Mouse (Mus musculus) embryonic facial prominence, embryonic 11.5 days (tissue): Measurements from ENCODE around the gene Plbd1. TPM values are rescaled to one million over a fixed set of nuclear protein-coding genes. Genes with fewer than 3 reads are reported as not detected.
A peak's percentile ranks its signal among the peaks of the same experiment; 100 is the strongest.

Experiments
- ATAC-seq: fragments of 200-750 bp; cut with Nextera tagmentation; replicated peaks from 2 replicates; pipeline ENCODE4 v1.8.0; 2017; ENCODE audit warnings: low read depth; ENCODE audit not compliant: insufficient number of reproducible peaks, low FRiP score, low TSS enrichment
- DNase-seq: peaks from one replicate; pipeline ENCODE4 v3.0.0-alpha.2; 2015; ENCODE audit warnings: low spot score
- H3K27ac ChIP-seq: fragments of 300-500 bp; sonication (generic); replicated peaks from 2 replicates; pipeline ENCODE4 v1.5.1; 2014; ENCODE audit warnings: mild to moderate bottlenecking, low read depth, low read length, control low read depth
- H3K27me3 ChIP-seq: fragments of 300-500 bp; sonication (generic); 2 replicates; pipeline ENCODE4 v1.6.1; 2014; ENCODE audit warnings: mild to moderate bottlenecking, low read length, moderate library complexity, mixed read lengths; ENCODE audit not compliant: control insufficient read depth, insufficient read depth
- H3K36me3 ChIP-seq: fragments of 300-500 bp; sonication (generic); replicated peaks from 2 replicates; pipeline ENCODE4 v1.6.1; 2014; ENCODE audit warnings: low read depth, mild to moderate bottlenecking, low read length, moderate library complexity, mixed read lengths; ENCODE audit not compliant: control insufficient read depth, insufficient read depth
- H3K4me1 ChIP-seq: fragments of 300-500 bp; sonication (generic); 2 replicates; pipeline ENCODE4 v1.6.1; 2014; ENCODE audit warnings: low read length, mixed read lengths; ENCODE audit not compliant: control insufficient read depth, insufficient read depth
- H3K4me2 ChIP-seq: fragments of 300-500 bp; sonication (generic); 2 replicates; pipeline ENCODE4 v1.6.1; 2014; ENCODE audit warnings: low read depth, mild to moderate bottlenecking, control low read depth, low read length, moderate library complexity
- H3K4me3 ChIP-seq: fragments of 300-500 bp; sonication (generic); 2 replicates; pipeline ENCODE4 v1.5.1; 2014; ENCODE audit warnings: low read depth, low read length, control low read depth
- H3K9ac ChIP-seq: fragments of 300-500 bp; sonication (generic); replicated peaks from 2 replicates; pipeline ENCODE4 v1.6.1; 2014; ENCODE audit warnings: mild to moderate bottlenecking, control low read depth, low read length
- H3K9me3 ChIP-seq: fragments of 300-500 bp; sonication (generic); replicated peaks from 2 replicates; pipeline ENCODE4 v1.6.1; 2016; ENCODE audit warnings: mild to moderate bottlenecking, low read length, inconsistent platforms, mixed read lengths; ENCODE audit not compliant: control insufficient read depth
- WGBS: fragments of 180-500 bp; shearing (Covaris S2); extraction: QIAGEN DNeasy Blood & Tissue Kit; methylation state at CpG from one replicate; pipeline ENCODE4 v1.1.7; 2014; 5-methylcytosine and 5-hydroxymethylcytosine counted together
- polyA plus RNA-seq: library from polyadenylated mRNA; unstranded; fragments of >200 nt; fragmentation: Nextera tagmentation; extraction: Ambion mirVana; gene quantifications from 2 replicates; pipeline ENCODE4 v1.2.1, GENCODE M21; 2014

Gene Plbd1
- polyA plus RNA-seq, 1 experiment from 2014 or later, result 1.9 TPM

DNA sequence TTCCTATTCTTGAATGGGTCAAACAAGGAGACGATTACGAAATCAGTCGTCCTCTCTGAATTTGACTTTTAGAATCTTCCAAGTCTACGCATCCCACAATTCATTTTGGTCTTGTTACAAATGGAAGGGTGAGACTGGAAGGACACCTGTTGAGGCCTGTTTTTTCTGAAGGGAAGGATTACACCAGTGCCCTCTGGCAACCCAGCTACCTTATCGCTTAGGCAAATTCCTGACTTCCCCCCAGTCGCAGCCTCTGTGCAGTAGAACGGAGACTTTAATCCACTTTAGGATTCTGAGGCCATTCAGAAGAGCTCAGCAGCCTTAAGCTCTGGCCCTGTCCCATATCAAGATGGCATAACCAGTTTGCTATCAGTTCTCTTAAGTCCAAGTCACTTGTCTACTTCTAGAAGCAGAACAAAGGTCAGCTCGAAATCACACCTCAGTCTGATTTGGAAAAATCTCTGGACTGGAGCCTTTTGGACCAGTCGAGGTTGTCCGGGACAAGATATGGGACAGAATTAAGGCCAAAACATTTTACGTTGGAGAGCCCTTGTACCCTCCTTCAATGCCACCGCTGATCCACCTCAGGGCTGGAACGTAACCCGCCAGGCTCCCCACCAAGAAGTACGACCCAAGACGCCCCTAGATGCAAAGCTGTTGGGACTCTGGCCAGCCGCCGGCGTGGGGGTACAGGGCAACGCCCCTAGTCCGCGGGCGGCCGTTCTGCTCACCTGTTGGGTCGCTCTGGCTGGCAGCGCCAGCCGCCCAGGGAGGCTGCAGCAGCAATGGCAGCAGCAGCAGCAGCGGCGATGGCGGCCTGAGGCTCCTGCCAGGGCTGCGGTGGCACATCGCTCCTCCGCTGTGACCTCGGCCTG, 660 bp downstream of the Plbd1 start:
- peaks cover 17% of the 10 kb centered on the region for H3K27me3 ChIP-seq
- 14% methylated on average over 34 of the region's 34 CpGs for WGBS
- no peak overlapping the region for H3K27ac ChIP-seq
- peaks cover 2% of the 10 kb centered on the region; the same call in 1 of the 2 replicates for H3K4me1 ChIP-seq
- DNase-seq (no peak), ATAC-seq (0 out of 2 replicates have a peak, but pooled peaks have one; percentile 34)
- H3K4me3 ChIP-seq, result peak overlapping the region; percentile 35
- H3K4me2 ChIP-seq, result peak overlapping the region; percentile 59
- H3K9ac ChIP-seq, result peak overlapping the region; percentile 42
- no peaks in the 10 kb centered on the region for H3K36me3 ChIP-seq
- no peaks in the 10 kb centered on the region for H3K9me3 ChIP-seq

DNA sequence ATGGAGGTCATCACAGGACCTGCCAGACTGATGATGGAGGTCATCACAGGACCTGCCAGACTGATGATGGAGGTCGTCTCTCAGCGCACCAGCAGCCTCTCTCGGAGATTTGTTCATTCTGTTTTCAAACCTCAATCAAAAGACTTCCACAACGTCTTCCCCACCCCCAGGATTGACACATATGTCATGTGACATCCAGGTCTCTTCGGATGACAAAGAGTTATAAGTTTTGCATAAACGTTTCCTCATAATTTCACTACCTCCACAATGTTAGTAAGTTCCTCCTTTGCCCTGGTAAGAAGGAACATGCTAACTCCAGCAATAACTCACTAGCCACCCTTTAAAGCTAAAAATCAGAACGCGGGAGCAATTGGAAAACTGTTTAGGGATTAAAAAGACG, 2.5 kb downstream of the Plbd1 start:
- peaks cover 17% of the 10 kb centered on the region for H3K27me3 ChIP-seq
- no peaks in the 10 kb centered on the region for H3K9me3 ChIP-seq
- H3K4me3 ChIP-seq, result no peak overlapping the region
- no peak for ATAC-seq
- no peak overlapping the region for H3K27ac ChIP-seq
- H3K9ac ChIP-seq, result no peak overlapping the region
- 89% methylated on average over 9 of the region's 9 CpGs for WGBS
- H3K4me2 ChIP-seq, result no peak overlapping the region
- no peaks in the 10 kb centered on the region for H3K36me3 ChIP-seq
- DNase-seq, result no peak
- H3K4me1 ChIP-seq, result peaks cover 2% of the 10 kb centered on the region; the same call in 1 of the 2 replicates

DNA sequence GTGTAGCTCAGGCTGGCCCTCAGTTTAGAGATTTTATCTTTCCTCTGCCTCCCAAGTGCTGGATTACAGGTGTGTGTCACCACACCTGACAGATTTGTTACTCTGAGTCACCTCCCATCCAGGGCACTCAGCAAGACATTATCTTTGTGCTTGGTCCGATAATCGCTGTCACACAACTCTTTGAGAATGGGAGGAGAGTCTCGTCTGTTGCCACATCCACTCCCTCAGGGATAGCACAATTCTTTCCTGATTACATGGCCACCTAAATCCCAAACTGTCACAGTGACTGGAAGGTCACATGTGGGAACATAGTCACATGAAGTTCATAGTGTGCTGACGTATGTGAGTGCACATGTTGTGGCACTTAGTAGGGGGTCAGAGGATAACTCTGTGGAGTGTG, 3.4 kb downstream of the Plbd1 start:
- DNase-seq (no peak), ATAC-seq (no peak)
- Histone ChIP-seq H3K4me1 (peaks cover 2% of the 10 kb centered on the region; the same call in 1 of the 2 replicates), H3K9ac (no peak overlapping the region), H3K4me2 (no peak overlapping the region), H3K9me3 (no peaks in the 10 kb centered on the region), H3K27ac (no peak overlapping the region), H3K36me3 (no peaks in the 10 kb centered on the region), H3K4me3 (no peak overlapping the region), H3K27me3 (peaks cover 17% of the 10 kb centered on the region)
- 90% methylated on average over 4 of the region's 4 CpGs for WGBS

DNA sequence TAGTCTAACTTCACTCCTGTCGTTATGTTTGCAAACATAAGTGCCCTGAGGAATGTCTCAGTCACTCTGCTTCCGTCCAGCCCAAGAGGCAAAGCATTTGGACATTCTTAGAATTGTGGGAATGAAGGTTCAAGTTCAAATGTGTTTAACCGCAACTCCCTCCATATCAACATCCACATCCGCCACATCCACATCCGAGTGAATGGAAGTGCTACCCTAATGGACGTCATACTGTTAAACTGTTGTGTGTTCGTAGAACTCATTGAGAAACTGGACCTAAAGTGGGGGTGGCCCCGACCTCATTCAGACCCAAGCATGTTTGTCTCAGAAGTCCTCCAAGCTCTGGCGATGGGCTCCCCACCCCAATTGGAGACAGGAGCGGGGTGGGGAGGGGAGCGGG, 5.9 kb downstream of the Plbd1 start:
- H3K4me2 ChIP-seq, result no peak overlapping the region
- WGBS, result 69% methylated on average over 11 of the region's 11 CpGs

DNA sequence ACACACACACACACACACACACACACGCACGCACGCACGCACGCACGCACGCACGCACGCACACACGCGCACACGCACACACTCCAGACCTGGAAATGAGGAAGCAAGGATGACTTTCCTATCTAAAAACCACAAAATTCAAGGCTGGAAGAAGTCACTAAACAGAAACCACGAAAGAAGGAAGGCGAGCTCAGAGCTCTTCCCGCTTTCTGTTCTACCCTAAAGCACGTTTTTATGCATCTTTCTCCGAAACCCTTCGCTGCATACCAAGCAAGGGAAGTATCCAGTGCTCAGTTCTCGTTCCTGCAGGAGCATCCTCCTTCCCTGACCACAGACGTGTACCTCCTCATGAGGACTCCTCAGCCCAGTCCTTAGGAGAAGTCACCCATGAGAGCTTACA, 7.3 kb downstream of the Plbd1 start:
- Histone ChIP-seq H3K36me3 (no peaks in the 10 kb centered on the region), H3K27ac (no peak overlapping the region), H3K4me2 (no peak overlapping the region), H3K4me1 (no peaks in the 10 kb centered on the region), H3K9ac (no peak overlapping the region), H3K9me3 (no peaks in the 10 kb centered on the region), H3K4me3 (no peak overlapping the region), H3K27me3 (no peaks in the 10 kb centered on the region)
- 76% methylated on average over 20 of the region's 20 CpGs for WGBS
- DNase-seq (no peak), ATAC-seq (no peak)

More for the DNA sequence above, 5.9 kb downstream of the Plbd1 start:
- H3K36me3 ChIP-seq, result no peaks in the 10 kb centered on the region
- no peaks in the 10 kb centered on the region for H3K9me3 ChIP-seq
- ATAC-seq (no peak), DNase-seq (no peak)
- no peaks in the 10 kb centered on the region for H3K4me1 ChIP-seq
- no peak overlapping the region for H3K4me3 ChIP-seq
- no peak overlapping the region for H3K27ac ChIP-seq
- H3K9ac ChIP-seq, result no peak overlapping the region
- peaks cover 3% of the 10 kb centered on the region for H3K27me3 ChIP-seq

DNA sequence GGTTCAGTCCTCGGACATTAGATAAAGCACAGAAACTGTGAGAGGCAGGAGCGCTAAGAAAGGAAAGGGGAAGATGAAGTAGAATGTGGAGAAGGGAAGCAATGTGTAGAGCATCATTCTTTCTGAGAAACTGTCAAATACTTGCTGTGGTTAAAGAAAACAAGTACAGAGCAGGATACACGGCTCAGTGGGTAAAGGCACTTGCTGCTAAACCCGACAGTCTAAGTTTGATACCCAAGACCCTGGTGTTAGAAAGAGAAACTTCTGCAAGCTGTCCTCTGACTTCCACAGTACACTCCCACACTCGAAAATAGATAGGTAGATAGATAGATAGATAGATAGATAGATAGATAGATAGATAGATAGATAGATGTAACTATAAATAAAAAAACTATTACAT, 8.4 kb downstream of the Plbd1 start:
- H3K36me3 ChIP-seq, result no peaks in the 10 kb centered on the region
- DNase-seq (no peak), ATAC-seq (no peak)

DNA sequence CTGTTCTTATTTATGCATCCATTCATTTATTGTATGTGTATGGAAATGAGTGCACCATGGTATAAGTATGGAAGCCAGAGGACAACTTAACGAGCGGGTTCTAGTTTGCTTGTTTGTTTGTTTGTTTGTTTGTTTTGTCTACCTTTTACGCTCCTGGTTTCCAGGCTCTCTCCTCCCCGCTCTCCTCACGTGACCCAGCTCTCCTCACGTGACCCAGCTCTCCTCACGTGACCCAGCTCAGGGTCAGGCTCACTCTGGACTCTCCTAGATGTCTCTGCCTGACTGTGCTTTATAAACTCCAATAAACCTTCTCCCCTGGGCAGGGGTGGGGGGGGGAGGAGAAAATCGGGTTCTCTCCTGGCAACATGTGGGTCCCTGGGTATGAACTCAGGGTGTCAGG, 11.1 kb downstream of the Plbd1 start:
- Histone ChIP-seq H3K9ac (no peak overlapping the region), H3K9me3 (no peaks in the 10 kb centered on the region), H3K27me3 (no peaks in the 10 kb centered on the region), H3K27ac (no peak overlapping the region), H3K36me3 (no peaks in the 10 kb centered on the region), H3K4me3 (no peak overlapping the region), H3K4me1 (no peaks in the 10 kb centered on the region; the same call in 1 of the 2 replicates), H3K4me2 (no peak overlapping the region)
- WGBS, result 91% methylated on average over 8 of the region's 8 CpGs
- DNase-seq (no peak), ATAC-seq (no peak)

More for the DNA sequence above, 8.4 kb downstream of the Plbd1 start:
- no peak overlapping the region for H3K4me3 ChIP-seq
- no peaks in the 10 kb centered on the region for H3K4me1 ChIP-seq
- H3K27me3 ChIP-seq, result no peaks in the 10 kb centered on the region
- no peaks in the 10 kb centered on the region for H3K9me3 ChIP-seq
- 74% methylated on average over 5 of the region's 5 CpGs for WGBS
- H3K4me2 ChIP-seq, result no peak overlapping the region
- H3K27ac ChIP-seq, result no peak overlapping the region
- no peak overlapping the region for H3K9ac ChIP-seq

DNA sequence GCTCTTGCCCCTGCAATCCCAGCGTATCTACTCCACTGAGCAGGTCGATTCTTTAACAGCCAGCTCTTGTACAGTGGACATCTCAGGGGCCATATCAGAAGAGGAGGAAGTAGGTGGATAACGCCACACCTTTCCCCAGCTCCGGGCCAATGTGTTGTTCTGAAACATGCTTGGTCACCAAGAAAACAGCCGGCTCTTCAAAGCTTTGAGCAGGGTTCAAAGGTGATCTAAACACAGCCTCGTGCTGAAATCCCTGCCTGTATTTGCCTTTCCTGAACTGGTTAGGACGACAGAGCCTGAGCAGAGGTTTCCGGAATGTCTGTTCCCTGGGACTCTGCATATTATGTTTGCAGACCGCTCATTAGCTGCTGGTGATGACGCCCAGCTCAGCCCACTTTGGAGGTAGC, 14.3 kb downstream of the Plbd1 start:
- 57% methylated on average over 10 of the region's 10 CpGs for WGBS
- ATAC-seq, result no peak
- H3K9me3 ChIP-seq, result no peaks in the 10 kb centered on the region
- no peak overlapping the region for H3K9ac ChIP-seq
- H3K27ac ChIP-seq, result no peak overlapping the region
- no peaks in the 10 kb centered on the region for H3K36me3 ChIP-seq
- no peak overlapping the region for H3K4me2 ChIP-seq
- peak; percentile 6 for DNase-seq
- no peaks in the 10 kb centered on the region; the same call in 1 of the 2 replicates for H3K4me1 ChIP-seq
- no peak overlapping the region for H3K4me3 ChIP-seq
- H3K27me3 ChIP-seq, result no peaks in the 10 kb centered on the region
